Mouse (Mus musculus): Measurements from ENCODE around the gene Phf5a. TPM values are rescaled to one million over a fixed set of nuclear protein-coding genes. Genes with fewer than 3 reads are reported as not detected.
A peak's percentile ranks its signal among the peaks of the same experiment; 100 is the strongest.

Phf5a gene
- polyA plus RNA-seq, 1 experiment from 2014 or later, result 159 TPM

DNA sequence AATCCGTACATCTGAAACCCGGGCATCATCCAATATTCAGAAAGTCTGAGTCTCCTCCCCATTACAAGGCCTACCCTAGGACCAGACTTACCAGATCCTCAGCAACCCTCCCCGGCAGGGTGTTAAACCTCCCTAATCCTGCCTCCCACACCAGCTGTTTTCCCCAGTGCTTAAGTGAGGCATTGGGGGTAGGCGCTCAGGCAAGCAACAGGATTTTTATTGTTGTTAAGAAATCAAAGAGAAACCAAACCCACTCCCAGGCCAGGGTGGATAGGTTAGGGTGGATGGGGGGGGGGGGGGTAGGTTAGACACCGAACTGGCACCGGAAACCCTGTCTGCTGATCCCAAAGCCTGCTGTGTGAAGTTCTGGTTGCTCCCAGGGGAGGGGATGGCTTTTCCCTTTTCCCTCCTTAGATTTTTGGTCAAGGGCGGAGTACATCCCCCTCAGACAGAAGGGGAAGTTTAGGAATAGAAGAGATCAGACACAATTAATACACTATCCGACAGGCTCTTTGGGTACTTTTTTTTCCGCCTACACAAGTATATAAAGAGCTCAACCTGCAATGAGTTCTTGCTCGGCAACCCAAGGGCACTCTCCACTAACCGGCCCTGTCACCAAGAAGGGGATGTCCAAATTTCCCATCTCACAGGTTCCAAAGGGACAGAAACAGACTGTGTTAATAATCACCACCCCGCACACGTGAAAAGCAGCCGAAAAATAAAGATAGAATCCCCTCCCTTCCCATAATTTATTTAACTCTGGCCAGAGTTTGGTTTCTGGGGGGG lies 14.6 kb downstream of the Phf5a start:
- WGBS, result under 1% methylated on average over 14 of the region's 14 CpGs
- peak overlapping the region; percentile 99 for H3K27ac ChIP-seq

DNA sequence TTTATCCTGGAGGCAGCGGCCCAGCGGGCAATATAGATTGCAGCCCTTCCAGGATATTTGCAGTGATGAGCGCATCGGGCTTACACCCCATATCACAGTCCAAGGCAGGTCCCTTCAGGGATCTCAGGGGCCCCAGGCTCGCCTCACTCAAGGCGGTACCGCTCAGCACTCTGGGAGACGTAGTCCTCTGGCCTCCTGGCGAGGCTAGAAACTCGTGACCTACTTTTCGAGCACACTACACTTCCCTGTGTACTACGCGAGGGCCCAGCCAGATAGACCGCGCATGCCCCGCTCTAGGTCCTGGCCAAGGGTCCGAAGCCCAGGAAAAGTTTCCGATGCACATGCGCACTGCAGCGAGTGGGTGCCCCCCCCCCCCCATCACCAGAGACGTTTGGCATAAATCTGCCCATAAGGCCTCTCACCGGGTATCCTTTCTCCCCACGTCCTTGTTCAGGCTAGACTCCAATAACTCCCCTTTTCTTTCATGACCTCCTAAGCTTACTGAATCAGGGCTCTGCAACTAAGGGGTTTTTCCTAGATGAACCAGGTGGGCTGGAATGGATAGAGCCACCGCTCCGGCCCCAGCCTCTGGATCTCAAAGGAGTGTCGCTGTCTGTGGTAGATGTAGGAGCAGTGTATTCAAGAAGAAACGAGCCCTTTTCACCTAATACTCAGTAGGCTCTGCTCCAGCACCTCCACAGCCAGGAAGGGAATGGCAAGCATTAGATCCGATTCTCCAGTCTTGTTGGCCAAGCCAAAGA lies 15.5 kb downstream of the Phf5a start:
- peak overlapping the region; percentile 87 for H3K9ac ChIP-seq
- peak overlapping the region; percentile 99 for H3K27ac ChIP-seq
- under 1% methylated on average over 28 of the region's 28 CpGs for WGBS
- H3K4me1 ChIP-seq, result peaks cover 39% of the 10 kb centered on the region
- no peaks in the 10 kb centered on the region for H3K27me3 ChIP-seq
- peak overlapping the region; percentile 88 for H3K4me2 ChIP-seq
- peak; percentile 89 for ATAC-seq (replicated peaks; ENCODE audit: low FRiP score)
- H3K4me3 ChIP-seq (replicated peaks), result peak overlapping the region; percentile 69
- H3K9me3 ChIP-seq (replicated peaks), result no peaks in the 10 kb centered on the region
- peaks cover 32% of the 10 kb centered on the region for H3K36me3 ChIP-seq

More for the DNA sequence above, 14.6 kb downstream of the Phf5a start:
- peaks cover 23% of the 10 kb centered on the region for H3K36me3 ChIP-seq
- H3K27me3 ChIP-seq, result no peaks in the 10 kb centered on the region
- H3K4me3 ChIP-seq (replicated peaks), result peak overlapping the region; percentile 69
- ATAC-seq (replicated peaks; ENCODE audit: low FRiP score), result no peak
- H3K9ac ChIP-seq, result peak overlapping the region; percentile 87
- H3K9me3 ChIP-seq (replicated peaks), result no peaks in the 10 kb centered on the region
- H3K4me1 ChIP-seq, result peaks cover 39% of the 10 kb centered on the region
- H3K4me2 ChIP-seq, result peak overlapping the region; percentile 88

DNA sequence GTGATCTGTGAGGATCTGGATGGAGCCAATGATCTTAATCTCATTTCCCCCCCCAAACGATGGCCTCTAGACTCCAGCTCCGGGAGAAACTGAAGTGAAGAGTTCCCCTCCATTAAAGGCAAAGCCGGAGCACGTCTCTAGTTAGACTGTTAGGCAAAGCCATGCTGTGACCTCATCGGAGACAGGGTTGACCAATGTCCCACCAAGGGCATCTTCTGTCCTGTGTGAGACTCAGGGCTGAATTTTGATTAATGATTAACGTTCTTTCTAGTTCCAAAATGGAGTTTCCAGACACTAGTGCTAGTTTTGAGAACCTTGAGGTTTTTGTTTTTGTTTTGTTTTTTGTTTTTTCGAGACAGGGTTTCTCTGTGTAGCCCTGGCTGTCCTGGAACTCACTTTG lies 18.6 kb downstream of the Phf5a start:
- H3K27me3 ChIP-seq, result no peaks in the 10 kb centered on the region
- H3K27ac ChIP-seq, result no peak overlapping the region
- H3K9ac ChIP-seq, result no peak overlapping the region
- peaks cover 23% of the 10 kb centered on the region for H3K4me1 ChIP-seq
- ATAC-seq (replicated peaks; ENCODE audit: low FRiP score), result no peak
- no peak overlapping the region for H3K4me3 ChIP-seq (replicated peaks)
- WGBS, result 80% methylated on average over 7 of the region's 7 CpGs
- H3K9me3 ChIP-seq (replicated peaks), result no peaks in the 10 kb centered on the region
- no peak overlapping the region for H3K4me2 ChIP-seq
- peaks cover 57% of the 10 kb centered on the region for H3K36me3 ChIP-seq

DNA sequence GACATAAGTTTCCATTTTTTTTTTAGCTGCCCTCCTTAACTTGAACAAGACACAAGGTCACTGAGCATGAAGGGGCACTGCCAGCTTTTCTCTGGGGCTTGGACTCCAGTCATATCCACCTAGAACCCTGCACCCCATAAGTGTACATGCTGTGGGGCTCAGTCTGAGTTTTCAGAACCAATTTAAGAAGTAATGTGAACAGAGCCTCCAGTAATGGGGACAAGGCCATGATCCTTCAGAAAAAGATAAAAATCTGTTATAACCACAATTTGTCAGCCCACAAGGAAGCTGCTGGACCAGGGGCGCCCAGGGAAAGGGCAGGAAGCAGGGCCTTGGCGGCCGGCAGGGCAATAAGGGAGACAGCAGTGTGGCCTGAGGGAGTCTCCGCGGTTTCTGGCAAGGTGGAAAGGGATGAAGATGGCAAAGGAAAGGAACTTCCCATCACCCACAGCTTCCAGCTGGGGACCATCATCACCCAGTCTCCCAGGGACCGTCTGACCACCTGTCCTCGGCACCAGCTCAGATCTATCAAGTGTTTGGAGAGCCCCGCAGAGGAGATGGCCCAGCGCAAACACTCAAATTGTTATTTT lies 19.2 kb downstream of the Phf5a start:
- Histone ChIP-seq H3K27me3 (no peaks in the 10 kb centered on the region), H3K4me2 (no peak overlapping the region), H3K4me3 (replicated peaks) (no peak overlapping the region), H3K9ac (no peak overlapping the region), H3K27ac (no peak overlapping the region), H3K9me3 (replicated peaks) (no peaks in the 10 kb centered on the region), H3K36me3 (peaks cover 63% of the 10 kb centered on the region), H3K4me1 (peaks cover 23% of the 10 kb centered on the region)
- 83% methylated on average over 9 of the region's 9 CpGs for WGBS
- ATAC-seq (replicated peaks; ENCODE audit: low FRiP score), result no peak

DNA sequence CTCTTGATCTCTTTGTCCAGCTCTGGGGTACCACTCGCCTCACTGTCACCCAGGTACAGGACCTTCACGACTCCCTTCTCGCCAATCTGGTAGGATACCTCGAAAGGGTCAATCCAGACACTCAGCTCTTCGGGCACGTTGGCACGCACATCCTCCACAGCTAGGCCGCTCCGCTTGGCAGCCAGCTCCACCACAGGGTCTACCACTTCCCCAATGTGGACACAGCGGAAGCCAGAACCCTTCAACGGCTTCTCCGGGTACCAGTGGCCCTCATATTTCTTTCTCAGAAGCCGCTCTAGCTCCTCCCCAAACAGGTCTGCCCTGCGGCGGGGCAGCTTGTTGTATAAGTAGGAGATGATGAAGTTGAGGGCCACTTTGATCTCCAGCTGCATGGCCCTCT lies 20.3 kb downstream of the Phf5a start:
- Histone ChIP-seq H3K4me1 (peaks cover 27% of the 10 kb centered on the region), H3K4me3 (replicated peaks) (no peak overlapping the region), H3K9me3 (replicated peaks) (no peaks in the 10 kb centered on the region), H3K9ac (no peak overlapping the region), H3K27me3 (no peaks in the 10 kb centered on the region), H3K4me2 (no peak overlapping the region), H3K27ac (no peak overlapping the region), H3K36me3 (peaks cover 73% of the 10 kb centered on the region)
- ATAC-seq (replicated peaks; ENCODE audit: low FRiP score), result no peak
- WGBS, result 94% methylated on average over 15 of the region's 15 CpGs

DNA sequence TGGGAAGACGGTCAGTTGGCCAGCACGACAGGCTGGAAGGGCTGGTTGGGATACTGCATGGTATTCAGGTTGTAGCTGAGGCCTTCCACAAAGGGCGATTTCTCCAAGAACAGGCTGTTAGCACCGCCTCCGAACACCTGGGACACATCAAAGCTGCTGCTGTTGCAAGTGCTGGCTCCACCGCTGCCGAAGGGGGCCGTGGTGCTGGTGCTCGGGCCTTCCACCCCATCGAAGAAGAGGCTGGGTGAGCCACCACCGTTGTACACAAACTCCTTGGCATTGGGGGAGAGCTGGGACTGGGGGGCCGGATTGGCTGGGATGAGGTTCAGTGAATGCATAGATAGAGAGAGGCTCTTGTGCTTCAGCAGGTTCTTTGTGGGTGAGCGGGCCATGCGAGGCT lies 21.0 kb downstream of the Phf5a start:
- no peak overlapping the region for H3K4me3 ChIP-seq (replicated peaks)
- peaks cover 30% of the 10 kb centered on the region for H3K4me1 ChIP-seq
- H3K4me2 ChIP-seq, result no peak overlapping the region
- WGBS, result 81% methylated on average over 14 of the region's 14 CpGs
- no peak overlapping the region for H3K9ac ChIP-seq
- H3K36me3 ChIP-seq, result peaks cover 73% of the 10 kb centered on the region
- no peak overlapping the region for H3K27ac ChIP-seq
- H3K27me3 ChIP-seq, result no peaks in the 10 kb centered on the region
- no peak for ATAC-seq (replicated peaks; ENCODE audit: low FRiP score)
- no peaks in the 10 kb centered on the region for H3K9me3 ChIP-seq (replicated peaks)

DNA sequence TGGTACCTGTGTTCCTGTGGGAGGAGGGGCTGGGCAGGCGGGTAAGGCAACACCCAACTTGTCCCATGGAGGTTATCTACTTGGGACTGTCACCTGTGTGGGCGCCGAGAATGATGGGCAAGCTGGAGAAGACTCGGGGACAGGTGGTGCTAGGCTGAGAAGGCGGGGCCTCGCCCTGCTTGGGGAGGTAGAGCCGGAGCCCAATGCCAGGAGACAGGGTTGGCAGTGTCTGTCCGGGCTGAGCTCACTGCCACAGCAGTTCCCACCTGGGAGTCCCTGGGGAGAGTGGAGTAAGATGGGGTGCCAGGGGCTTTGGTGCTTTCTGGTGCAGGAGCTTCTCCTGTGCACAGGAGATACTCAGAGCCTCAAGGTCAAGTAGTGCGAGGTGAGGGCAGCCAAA lies 22.6 kb downstream of the Phf5a start:
- H3K27me3 ChIP-seq, result no peaks in the 10 kb centered on the region
- peaks cover 67% of the 10 kb centered on the region for H3K36me3 ChIP-seq
- peaks cover 31% of the 10 kb centered on the region for H3K4me1 ChIP-seq
- H3K9me3 ChIP-seq (replicated peaks), result no peaks in the 10 kb centered on the region
- ATAC-seq (replicated peaks; ENCODE audit: low FRiP score), result no peak
- H3K4me3 ChIP-seq (replicated peaks), result no peak overlapping the region
- H3K27ac ChIP-seq, result no peak overlapping the region
- H3K4me2 ChIP-seq, result no peak overlapping the region
- WGBS, result 85% methylated on average over 9 of the region's 9 CpGs
- H3K9ac ChIP-seq, result no peak overlapping the region

DNA sequence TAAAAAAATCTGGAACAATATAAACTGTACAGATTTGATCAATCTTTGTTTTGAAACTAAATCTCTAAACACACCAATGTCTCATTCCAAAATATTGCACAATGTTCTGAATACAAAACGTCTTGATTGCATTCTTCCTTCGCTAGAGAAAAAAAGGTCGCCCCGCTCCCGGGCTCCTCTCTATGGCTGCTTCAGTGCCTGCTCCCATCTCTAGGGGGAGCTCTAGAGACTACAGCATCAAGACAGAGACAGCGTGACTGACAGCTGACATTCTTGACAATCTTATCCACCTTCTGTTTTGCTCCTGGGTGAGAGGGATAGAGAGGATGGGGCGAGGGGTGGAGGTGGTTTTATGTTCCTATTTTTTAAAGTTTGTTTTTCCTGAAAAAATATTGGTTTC lies 23.4 kb downstream of the Phf5a start:
- no peak overlapping the region for H3K4me3 ChIP-seq (replicated peaks)
- H3K4me1 ChIP-seq, result peaks cover 23% of the 10 kb centered on the region
- no peaks in the 10 kb centered on the region for H3K9me3 ChIP-seq (replicated peaks)
- no peak overlapping the region for H3K9ac ChIP-seq
- H3K27ac ChIP-seq, result no peak overlapping the region
- WGBS, result 53% methylated on average over 7 of the region's 7 CpGs
- H3K36me3 ChIP-seq, result peaks cover 59% of the 10 kb centered on the region
- ATAC-seq (replicated peaks; ENCODE audit: low FRiP score), result no peak
- H3K27me3 ChIP-seq, result no peaks in the 10 kb centered on the region
- no peak overlapping the region for H3K4me2 ChIP-seq

DNA sequence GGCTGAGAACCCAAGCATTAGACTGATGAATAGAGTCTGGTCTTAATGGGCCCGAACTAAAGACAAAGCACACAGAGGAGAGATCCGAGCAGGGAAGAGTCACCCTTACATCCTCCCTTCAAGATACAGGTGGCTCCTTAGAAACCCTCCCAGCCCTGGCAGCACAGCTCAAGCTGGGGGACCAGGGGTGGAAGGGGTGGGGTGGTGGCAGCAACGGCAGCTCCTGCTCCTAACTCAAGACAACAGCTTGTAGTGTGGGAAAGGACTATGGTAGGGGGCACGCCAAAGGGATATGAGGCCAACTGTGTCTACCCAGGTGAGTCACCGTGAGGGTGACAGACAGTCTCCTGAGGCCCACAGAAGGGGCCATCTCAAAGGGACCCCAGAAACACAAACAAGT lies 23.9 kb downstream of the Phf5a start:
- H3K36me3 ChIP-seq, result peaks cover 58% of the 10 kb centered on the region
- H3K9ac ChIP-seq, result no peak overlapping the region
- ATAC-seq (replicated peaks; ENCODE audit: low FRiP score), result no peak
- H3K4me2 ChIP-seq, result no peak overlapping the region
- no peak overlapping the region for H3K27ac ChIP-seq
- no peaks in the 10 kb centered on the region for H3K9me3 ChIP-seq (replicated peaks)
- no peaks in the 10 kb centered on the region for H3K27me3 ChIP-seq
- 88% methylated on average over 5 of the region's 5 CpGs for WGBS
- peaks cover 23% of the 10 kb centered on the region for H3K4me1 ChIP-seq
- no peak overlapping the region for H3K4me3 ChIP-seq (replicated peaks)

DNA sequence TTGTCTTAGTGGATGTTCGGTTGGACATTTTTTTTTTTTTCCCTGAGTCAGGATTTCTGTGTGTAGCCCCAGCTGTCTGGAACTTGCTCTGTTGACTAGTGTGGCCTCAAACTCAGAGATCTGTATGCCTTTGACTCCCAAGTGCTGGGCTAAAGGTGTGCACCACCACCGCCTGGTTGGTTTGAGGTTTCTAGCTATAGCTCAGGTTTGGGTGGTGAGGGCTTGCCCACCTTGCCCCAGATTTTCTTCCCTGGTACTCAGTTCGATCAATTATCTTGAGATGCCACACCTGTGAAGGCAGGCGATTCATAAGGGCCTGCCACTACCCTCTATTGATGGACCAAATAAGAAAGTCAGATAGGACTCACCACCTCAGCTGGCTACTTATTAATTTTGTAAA lies 24.6 kb downstream of the Phf5a start:
- WGBS, result 93% methylated on average over 4 of the region's 4 CpGs
- no peak for ATAC-seq (replicated peaks; ENCODE audit: low FRiP score)
- Histone ChIP-seq H3K4me3 (replicated peaks) (no peak overlapping the region), H3K27ac (no peak overlapping the region), H3K36me3 (peaks cover 51% of the 10 kb centered on the region), H3K4me2 (no peak overlapping the region), H3K9me3 (replicated peaks) (no peaks in the 10 kb centered on the region), H3K9ac (no peak overlapping the region), H3K4me1 (peaks cover 23% of the 10 kb centered on the region), H3K27me3 (no peaks in the 10 kb centered on the region)

DNA sequence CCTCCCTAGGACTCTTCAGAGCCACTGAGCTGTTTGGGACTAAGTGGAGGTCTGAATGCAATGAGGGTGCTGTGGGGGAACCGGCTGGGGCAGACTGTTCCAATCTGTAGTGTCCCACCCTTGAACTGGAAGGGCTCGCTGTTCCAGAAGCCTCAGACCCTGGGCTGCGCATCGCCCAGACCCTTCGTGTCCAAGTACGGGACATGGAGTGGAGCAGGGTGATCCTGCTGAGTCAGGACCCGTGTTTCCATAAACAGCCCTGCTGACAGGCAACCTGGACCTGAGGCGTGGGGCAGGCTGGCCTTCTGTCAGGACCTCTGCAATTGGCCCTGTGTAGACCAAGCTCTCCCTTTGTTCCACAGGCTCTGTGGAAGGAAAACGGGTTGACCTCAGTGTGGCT lies 25.0 kb downstream of the Phf5a start:
- H3K4me2 ChIP-seq, result no peak overlapping the region
- peaks cover 47% of the 10 kb centered on the region for H3K36me3 ChIP-seq
- no peak overlapping the region for H3K27ac ChIP-seq
- WGBS, result 84% methylated on average over 9 of the region's 9 CpGs
- H3K4me1 ChIP-seq, result peaks cover 23% of the 10 kb centered on the region
- H3K9me3 ChIP-seq (replicated peaks), result no peaks in the 10 kb centered on the region
- no peaks in the 10 kb centered on the region for H3K27me3 ChIP-seq
- no peak for ATAC-seq (replicated peaks; ENCODE audit: low FRiP score)
- no peak overlapping the region for H3K9ac ChIP-seq
- H3K4me3 ChIP-seq (replicated peaks), result no peak overlapping the region

DNA sequence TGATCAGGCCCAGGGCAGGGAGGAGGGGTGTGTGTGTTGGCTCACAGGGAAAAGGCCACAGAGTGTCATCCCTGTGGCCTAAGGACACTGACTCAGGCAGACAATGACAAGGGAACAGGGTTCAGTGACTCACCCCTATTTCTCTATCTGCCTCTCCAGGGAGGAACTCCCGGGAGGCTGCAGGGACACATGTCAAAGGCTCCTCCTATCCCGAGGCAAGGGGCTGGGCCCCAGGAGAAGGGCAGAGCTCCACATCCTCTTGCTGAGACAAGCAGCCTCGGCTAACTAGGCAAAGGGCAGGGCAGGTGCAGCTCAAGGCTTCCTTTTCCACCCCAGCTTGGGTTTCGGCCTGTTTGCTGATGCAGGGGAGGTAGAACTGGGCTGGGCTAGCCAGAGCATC lies 26.0 kb downstream of the Phf5a start:
- no peaks in the 10 kb centered on the region for H3K9me3 ChIP-seq (replicated peaks)
- H3K27ac ChIP-seq, result peak overlapping the region; percentile 79
- H3K4me1 ChIP-seq, result peaks cover 23% of the 10 kb centered on the region
- no peaks in the 10 kb centered on the region for H3K27me3 ChIP-seq
- WGBS, result 22% methylated on average over 4 of the region's 4 CpGs
- ATAC-seq (replicated peaks; ENCODE audit: low FRiP score), result peak; percentile 53; the same call in 1 of the 2 replicates
- H3K36me3 ChIP-seq, result peaks cover 36% of the 10 kb centered on the region
- H3K9ac ChIP-seq, result no peak overlapping the region
- no peak overlapping the region for H3K4me2 ChIP-seq
- H3K4me3 ChIP-seq (replicated peaks), result no peak overlapping the region
